Mouse (Mus musculus) heart, postnatal 0 days (tissue): ENCODE data around the gene Csrp3.

ENCODE experiments used
- CTCF ChIP-seq: IDR thresholded peaks from 2 replicates; pipeline ENCODE4 v1.5.1; 2016; ENCODE audit warnings: antibody characterized with exemption, control low read depth, low read depth
- EP300 ChIP-seq: IDR thresholded peaks from 2 replicates; pipeline ENCODE4 v1.6.1; 2016; ENCODE audit warnings: antibody characterized with exemption, low read depth

DNA sequence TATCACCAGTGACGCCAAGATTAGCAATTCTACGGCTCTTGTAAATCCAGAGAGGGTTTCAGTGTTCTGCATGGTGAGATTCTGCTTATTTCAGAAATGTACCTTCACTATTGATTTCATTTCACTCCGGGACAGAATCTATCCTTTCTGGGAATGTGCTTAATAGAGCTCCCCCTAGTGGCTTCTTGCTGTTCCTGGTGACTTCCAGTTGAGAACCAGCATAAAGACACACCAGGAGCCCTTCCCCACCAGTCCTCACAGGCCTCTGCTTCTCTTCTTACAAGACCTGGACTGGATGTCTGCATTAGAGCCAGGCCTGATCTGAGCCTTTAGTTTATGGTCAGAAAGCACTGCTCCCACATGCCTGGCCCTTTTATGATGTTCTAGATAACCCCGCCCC, 28.7 kb upstream of the Csrp3 start:
- TF ChIP-seq CTCF = peak; percentile 76
- no peak for TF ChIP-seq EP300
